Mouse (Mus musculus) embryo, embryonic 10 days (tissue): ENCODE data around the gene Gm28041.
"Not testable (repeated sequence)": the region's sequence is repeated elsewhere in the genome, so short reads cannot be mapped to it uniquely, and the experiment has no call there.

Experiments used
- DNase-seq: peaks from one replicate; pipeline ENCODE4 v3.0.0-alpha.2; 2015; ENCODE audit warnings: low spot score

The Gm28041 gene

GRCm38 (mm10) chr13:67375050-67375911 lies at the start of gene Gm28041, which contains the start of gene Zfp456:
Gene Gm28041 (minus strand): TSS chr13:67375733.
Gene Zfp456 (minus strand): TSS chr13:67375810.
- DNase-seq, result peak; percentile 78

GRCm38 (mm10) chr13:67422532-67422931 lies 47.0 kb upstream of the Gm28041 start:
- DNase-seq, result not testable (repeated sequence)

GRCm38 (mm10) chr13:67421207-67421857 lies 45.8 kb upstream of the Gm28041 start, which contains the start of gene Zfp459:
Gene Zfp459 (minus strand): TSS chr13:67421418.
- peak; percentile 61 for DNase-seq

GRCm38 (mm10) chr13:67420558-67421206 lies 45.1 kb upstream of the Gm28041 start:
- DNase-seq, result no peak

- DNase-seq, result no peak
Measured at GRCm38 (mm10) chr13:67416811-67417210, 41.3 kb upstream of the Gm28041 start.

GRCm38 (mm10) chr13:67415759-67416158 lies 40.2 kb upstream of the Gm28041 start:
- no peak for DNase-seq

GRCm38 (mm10) chr13:67413634-67414033 lies 38.1 kb upstream of the Gm28041 start:
- DNase-seq, result not testable (repeated sequence)

- DNase-seq, result peak; percentile 82
Measured at GRCm38 (mm10) chr13:67399183-67399903, 23.8 kb upstream of the Gm28041 start, which contains the start of gene Zfp429. Gene Zfp429 (minus strand): TSS chr13:67399819.

- DNase-seq, result not testable (repeated sequence)
Measured at GRCm38 (mm10) chr13:67376255-67376654, 722 bp upstream of the Gm28041 start.

GRCm38 (mm10) chr13:67360131-67360744 lies 15.3 kb downstream of the Gm28041 start, which contains the start of the genes Gm28044 and Zfp953:
Gene Gm28044 (minus strand): TSS chr13:67360536.
Gene Zfp953 (minus strand): TSS chr13:67360605.
- DNase-seq, result peak; percentile 95

- no peak for DNase-seq
Measured at GRCm38 (mm10) chr13:67351854-67352253, 23.7 kb downstream of the Gm28041 start.

- no peak for DNase-seq
Measured at GRCm38 (mm10) chr13:67343422-67343821, 32.1 kb downstream of the Gm28041 start.

GRCm38 (mm10) chr13:67332877-67333276 lies 42.7 kb downstream of the Gm28041 start:
- peak; percentile 4 for DNase-seq

GRCm38 (mm10) chr13:67332019-67332724 lies 43.4 kb downstream of the Gm28041 start, which contains the start of gene Zfp595:
Gene Zfp595 (minus strand): TSS chr13:67332570.
- peak; percentile 92 for DNase-seq

GRCm38 (mm10) chr13:67306718-67307117 lies 68.8 kb downstream of the Gm28041 start:
- DNase-seq, result peak; percentile 10

GRCm38 (mm10) chr13:67305822-67306672 lies 69.5 kb downstream of the Gm28041 start, which contains the start of gene Zfp457:
Gene Zfp457 (minus strand): TSS chr13:67306485.
- DNase-seq, result peak; percentile 94
